Mouse (Mus musculus): ENCODE measurements around the gene Muc3a. TPM values are rescaled to one million over a fixed set of nuclear protein-coding genes. Genes with fewer than 3 reads are reported as not detected.

The Muc3a gene
- polyA plus RNA-seq, 1 experiment from 2014 or later, result 2.4 TPM

DNA sequence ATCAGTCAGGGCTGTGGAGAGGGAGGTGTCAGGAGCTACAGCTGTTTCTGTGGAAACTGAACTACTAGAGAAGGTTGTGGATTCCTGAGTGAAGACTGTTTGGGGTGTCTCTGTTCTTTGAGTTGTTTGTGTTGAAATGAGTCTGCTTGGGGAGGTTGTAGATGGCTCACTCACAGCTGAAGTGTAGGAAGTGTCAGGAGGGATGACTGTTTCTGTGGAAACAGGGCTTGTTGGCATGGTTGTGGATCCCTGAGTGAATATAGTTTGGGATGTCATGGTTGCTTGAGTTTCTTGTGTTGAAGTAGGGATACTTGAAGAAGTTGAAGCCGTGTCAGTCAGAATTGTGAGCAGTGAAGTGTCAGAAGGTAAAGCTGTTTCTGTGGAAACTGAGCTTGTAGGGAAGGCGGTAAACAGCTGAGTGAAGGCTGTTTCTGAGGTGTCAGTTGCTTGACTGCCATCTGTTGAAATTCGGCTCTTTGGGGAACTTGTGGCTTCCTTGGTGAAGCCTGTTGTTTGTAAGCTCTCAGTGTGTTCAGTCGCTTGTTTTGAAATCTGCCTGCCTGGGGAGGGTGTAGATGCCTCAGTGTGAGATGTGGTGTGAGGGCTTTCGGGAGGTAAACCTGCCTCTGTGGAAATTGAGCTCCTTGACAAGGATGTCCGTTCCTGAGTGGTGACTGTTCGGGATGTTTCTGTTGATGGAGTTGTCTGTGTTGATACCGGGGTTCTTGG, 32.4 kb downstream of the Muc3a start:
- no peak for ATAC-seq (replicated peaks; ENCODE audit: low FRiP score, low TSS enrichment, low read depth)

DNA sequence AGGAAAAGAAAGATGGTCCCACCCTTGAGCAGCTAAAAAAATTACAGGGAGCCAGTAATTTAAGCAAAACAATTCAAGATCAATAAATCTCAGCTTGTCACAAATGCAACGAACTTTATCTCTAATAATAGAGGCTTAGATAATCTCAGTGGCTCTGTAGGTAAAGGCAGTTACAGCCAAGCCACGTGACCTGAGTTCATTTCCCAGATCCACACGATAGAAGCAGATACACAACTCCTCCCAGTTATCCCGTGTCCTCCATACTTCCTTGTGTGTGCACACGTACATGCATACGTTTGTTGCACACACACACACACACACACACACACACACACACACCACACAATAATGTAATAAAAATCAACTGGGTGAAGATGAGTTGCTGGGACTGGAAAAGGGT, 38.2 kb downstream of the Muc3a start:
- 45% methylated on average over 6 of the region's 6 CpGs for WGBS
- Histone ChIP-seq H3K9ac (ENCODE audit: low read length) (no peak overlapping the region), H3K36me3 (ENCODE audit: control insufficient read depth, insufficient read depth, low read length) (no peaks in the 10 kb centered on the region), H3K4me2 (ENCODE audit: low read length) (no peak overlapping the region), H3K4me1 (replicated peaks; ENCODE audit: control insufficient read depth, insufficient read depth, low read length) (no peaks in the 10 kb centered on the region), H3K4me3 (ENCODE audit: low read depth, low read length) (no peak overlapping the region), H3K9me3 (ENCODE audit: control insufficient read depth, low read length) (no peaks in the 10 kb centered on the region), H3K27me3 (replicated peaks; ENCODE audit: control insufficient read depth, insufficient read depth, low read length) (no peaks in the 10 kb centered on the region), H3K27ac (ENCODE audit: low read depth) (no peak overlapping the region)
- ATAC-seq (replicated peaks; ENCODE audit: low FRiP score, low TSS enrichment, low read depth), result no peak
- DNase-seq (ENCODE audit: low spot score), result peak; percentile 18

More for the DNA sequence above, 32.4 kb downstream of the Muc3a start:
- Histone ChIP-seq H3K4me3 (ENCODE audit: low read depth, low read length) (no peak overlapping the region), H3K36me3 (ENCODE audit: control insufficient read depth, insufficient read depth, low read length) (no peaks in the 10 kb centered on the region), H3K4me1 (replicated peaks; ENCODE audit: control insufficient read depth, insufficient read depth, low read length) (no peaks in the 10 kb centered on the region), H3K27me3 (replicated peaks; ENCODE audit: control insufficient read depth, insufficient read depth, low read length) (no peaks in the 10 kb centered on the region), H3K9ac (ENCODE audit: low read length) (no peak overlapping the region), H3K9me3 (ENCODE audit: control insufficient read depth, low read length) (no peaks in the 10 kb centered on the region), H3K27ac (ENCODE audit: low read depth) (no peak overlapping the region), H3K4me2 (ENCODE audit: low read length) (no peak overlapping the region)
- WGBS, result 76% methylated on average over 8 of the region's 8 CpGs
- DNase-seq (ENCODE audit: low spot score), result no peak

DNA sequence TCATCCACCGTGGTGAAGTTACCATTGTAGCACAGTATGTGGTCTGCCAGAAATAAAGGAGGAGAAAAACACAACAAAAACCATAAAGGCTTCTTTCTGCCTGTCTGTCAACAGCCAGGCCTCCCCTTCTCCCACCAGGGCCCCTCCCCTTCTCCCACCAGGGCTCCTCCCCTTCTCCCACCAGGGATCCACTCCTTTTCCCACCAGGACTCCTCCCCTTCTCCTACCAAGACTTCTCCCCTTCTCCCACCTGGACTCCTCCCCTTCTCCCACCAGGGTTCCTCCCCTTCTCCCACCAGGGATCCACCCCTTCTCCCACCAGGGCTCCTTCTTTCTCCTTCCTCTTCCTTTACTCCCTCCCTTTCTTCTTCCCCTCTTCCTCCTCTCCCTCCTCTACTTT, 39.6 kb downstream of the Muc3a start:
- ATAC-seq (replicated peaks; ENCODE audit: low FRiP score, low TSS enrichment, low read depth), result no peak
- 29% methylated on average over 1 of the region's 1 CpGs for WGBS

DNA sequence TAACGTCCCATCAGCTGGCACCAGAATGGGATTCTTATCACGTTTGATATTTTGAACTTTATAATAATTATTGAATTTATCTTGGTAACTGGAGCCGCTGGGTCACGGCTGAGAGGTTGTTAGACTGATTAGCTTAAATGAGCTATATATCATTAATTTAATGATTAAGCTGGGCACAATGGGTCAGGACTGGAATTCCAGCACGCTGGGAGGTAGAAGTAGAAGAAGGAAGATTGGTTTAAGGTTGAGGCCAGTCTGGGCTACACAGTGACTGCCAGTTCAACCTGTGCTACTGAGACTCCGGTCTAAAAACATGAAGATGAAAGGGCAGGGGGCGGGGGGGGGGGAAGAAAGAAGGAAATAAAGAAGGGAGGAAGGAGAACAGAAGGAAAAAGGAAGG, 40.7 kb downstream of the Muc3a start:
- H3K4me3 ChIP-seq (ENCODE audit: low read depth, low read length), result no peak overlapping the region
- 71% methylated on average over 7 of the region's 7 CpGs for WGBS
- ATAC-seq (replicated peaks; ENCODE audit: low FRiP score, low TSS enrichment, low read depth), result no peak
- H3K4me2 ChIP-seq (ENCODE audit: low read length), result no peak overlapping the region
- no peaks in the 10 kb centered on the region for H3K27me3 ChIP-seq (replicated peaks; ENCODE audit: control insufficient read depth, insufficient read depth, low read length)
- H3K9ac ChIP-seq (ENCODE audit: low read length), result no peak overlapping the region
- no peaks in the 10 kb centered on the region for H3K4me1 ChIP-seq (replicated peaks; ENCODE audit: control insufficient read depth, insufficient read depth, low read length)
- no peaks in the 10 kb centered on the region for H3K9me3 ChIP-seq (ENCODE audit: control insufficient read depth, low read length)
- DNase-seq (ENCODE audit: low spot score), result no peak
- no peaks in the 10 kb centered on the region for H3K36me3 ChIP-seq (ENCODE audit: control insufficient read depth, insufficient read depth, low read length)
- no peak overlapping the region for H3K27ac ChIP-seq (ENCODE audit: low read depth)

More for the DNA sequence above, 39.6 kb downstream of the Muc3a start:
- Histone ChIP-seq H3K27ac (ENCODE audit: low read depth) (no peak overlapping the region), H3K36me3 (ENCODE audit: control insufficient read depth, insufficient read depth, low read length) (no peaks in the 10 kb centered on the region), H3K9ac (ENCODE audit: low read length) (no peak overlapping the region), H3K4me3 (ENCODE audit: low read depth, low read length) (no peak overlapping the region), H3K9me3 (ENCODE audit: control insufficient read depth, low read length) (no peaks in the 10 kb centered on the region), H3K27me3 (replicated peaks; ENCODE audit: control insufficient read depth, insufficient read depth, low read length) (no peaks in the 10 kb centered on the region), H3K4me1 (replicated peaks; ENCODE audit: control insufficient read depth, insufficient read depth, low read length) (no peaks in the 10 kb centered on the region), H3K4me2 (ENCODE audit: low read length) (no peak overlapping the region)
- peak; percentile 45 for DNase-seq (ENCODE audit: low spot score)

DNA sequence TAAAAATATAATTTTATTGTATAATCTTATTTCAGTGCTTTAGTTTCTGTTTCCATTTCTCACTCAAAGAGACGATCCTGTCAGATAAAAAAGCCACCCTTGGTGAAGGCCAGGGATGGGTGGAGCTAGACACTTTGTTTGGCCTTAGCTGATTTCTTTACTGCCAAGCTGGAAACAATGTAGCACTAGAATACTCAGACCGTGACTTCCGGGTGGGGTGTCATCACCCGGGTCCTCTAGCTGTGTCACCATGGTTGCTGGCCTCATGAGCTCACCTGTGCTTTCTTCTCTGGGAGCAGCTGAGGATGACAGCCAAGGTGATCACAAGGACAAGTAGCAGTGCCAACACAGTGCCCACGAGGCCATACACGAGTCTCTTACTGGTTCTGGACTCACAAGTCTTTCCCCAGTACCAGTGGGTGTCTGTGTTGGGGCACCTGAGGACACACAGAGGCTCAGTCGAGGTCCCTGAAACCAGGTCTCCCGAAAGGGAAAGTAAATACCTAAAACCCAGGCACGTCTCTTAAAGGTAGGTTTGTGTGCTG, 41.3 kb downstream of the Muc3a start:
- no peak overlapping the region for H3K4me3 ChIP-seq (ENCODE audit: low read depth, low read length)
- no peak overlapping the region for H3K9ac ChIP-seq (ENCODE audit: low read length)
- ATAC-seq (replicated peaks; ENCODE audit: low FRiP score, low TSS enrichment, low read depth) (no peak), DNase-seq (ENCODE audit: low spot score) (no peak)
- no peaks in the 10 kb centered on the region for H3K4me1 ChIP-seq (replicated peaks; ENCODE audit: control insufficient read depth, insufficient read depth, low read length)
- no peak overlapping the region for H3K27ac ChIP-seq (ENCODE audit: low read depth)
- no peak overlapping the region for H3K4me2 ChIP-seq (ENCODE audit: low read length)
- H3K36me3 ChIP-seq (ENCODE audit: control insufficient read depth, insufficient read depth, low read length), result no peaks in the 10 kb centered on the region
- no peaks in the 10 kb centered on the region for H3K9me3 ChIP-seq (ENCODE audit: control insufficient read depth, low read length)
- WGBS, result 69% methylated on average over 9 of the region's 9 CpGs
- no peaks in the 10 kb centered on the region for H3K27me3 ChIP-seq (replicated peaks; ENCODE audit: control insufficient read depth, insufficient read depth, low read length)

DNA sequence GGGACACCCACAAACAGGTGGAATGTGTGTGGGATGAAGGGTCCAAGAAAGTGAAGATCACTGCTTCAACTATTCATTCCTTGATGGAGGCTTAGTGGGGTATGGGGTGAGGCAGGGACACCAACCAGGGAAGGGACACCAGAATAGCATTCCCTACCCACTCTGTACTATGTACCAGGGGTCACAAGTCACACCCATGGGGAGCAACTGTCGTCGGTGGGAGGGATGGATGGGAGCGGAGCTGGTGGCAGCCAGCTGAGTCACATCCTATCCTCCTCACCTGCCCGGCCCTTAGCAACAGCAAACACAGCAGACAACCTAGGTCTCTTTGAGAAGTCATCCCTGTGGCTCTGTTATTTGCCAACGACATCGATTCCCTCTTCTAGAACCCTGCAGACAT, 44.6 kb downstream of the Muc3a start:
- no peak overlapping the region for H3K9ac ChIP-seq (ENCODE audit: low read length)
- ATAC-seq (replicated peaks; ENCODE audit: low FRiP score, low TSS enrichment, low read depth), result no peak
- no peaks in the 10 kb centered on the region for H3K27me3 ChIP-seq (replicated peaks; ENCODE audit: control insufficient read depth, insufficient read depth, low read length)
- no peaks in the 10 kb centered on the region for H3K36me3 ChIP-seq (ENCODE audit: control insufficient read depth, insufficient read depth, low read length)
- 49% methylated on average over 6 of the region's 6 CpGs for WGBS
- no peak overlapping the region for H3K4me3 ChIP-seq (ENCODE audit: low read depth, low read length)
- no peaks in the 10 kb centered on the region for H3K4me1 ChIP-seq (replicated peaks; ENCODE audit: control insufficient read depth, insufficient read depth, low read length)
- no peak overlapping the region for H3K4me2 ChIP-seq (ENCODE audit: low read length)
- no peaks in the 10 kb centered on the region for H3K9me3 ChIP-seq (ENCODE audit: control insufficient read depth, low read length)
- no peak for DNase-seq (ENCODE audit: low spot score)
- H3K27ac ChIP-seq (ENCODE audit: low read depth), result no peak overlapping the region

DNA sequence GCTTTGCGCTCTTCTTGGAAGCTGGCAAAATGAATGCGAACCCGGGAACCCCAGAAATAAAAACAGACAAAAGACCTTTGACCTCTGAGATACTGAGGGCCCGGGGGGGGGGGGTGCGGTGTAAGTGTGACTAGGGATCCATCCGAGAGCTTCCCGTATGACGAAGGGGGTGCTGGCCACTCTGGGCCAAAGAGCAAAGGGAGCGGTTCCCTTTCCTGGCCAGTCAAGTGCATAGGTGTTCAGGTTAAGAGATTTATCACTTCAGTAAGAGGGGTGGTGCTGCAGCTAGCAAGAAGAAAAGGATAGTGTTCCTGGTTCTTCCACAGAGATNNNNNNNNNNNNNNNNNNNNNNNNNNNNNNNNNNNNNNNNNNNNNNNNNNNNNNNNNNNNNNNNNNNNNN, 46.2 kb downstream of the Muc3a start:
- Histone ChIP-seq H3K9ac (ENCODE audit: low read length) (no peak overlapping the region), H3K4me2 (ENCODE audit: low read length) (no peak overlapping the region), H3K9me3 (ENCODE audit: control insufficient read depth, low read length) (no peaks in the 10 kb centered on the region), H3K4me3 (ENCODE audit: low read depth, low read length) (no peak overlapping the region), H3K36me3 (ENCODE audit: control insufficient read depth, insufficient read depth, low read length) (no peaks in the 10 kb centered on the region), H3K27me3 (replicated peaks; ENCODE audit: control insufficient read depth, insufficient read depth, low read length) (no peaks in the 10 kb centered on the region), H3K27ac (ENCODE audit: low read depth) (no peak overlapping the region), H3K4me1 (replicated peaks; ENCODE audit: control insufficient read depth, insufficient read depth, low read length) (no peaks in the 10 kb centered on the region)
- ATAC-seq (replicated peaks; ENCODE audit: low FRiP score, low TSS enrichment, low read depth), result no peak
- DNase-seq (ENCODE audit: low spot score), result no peak
- 66% methylated on average over 9 of the region's 9 CpGs for WGBS

DNA sequence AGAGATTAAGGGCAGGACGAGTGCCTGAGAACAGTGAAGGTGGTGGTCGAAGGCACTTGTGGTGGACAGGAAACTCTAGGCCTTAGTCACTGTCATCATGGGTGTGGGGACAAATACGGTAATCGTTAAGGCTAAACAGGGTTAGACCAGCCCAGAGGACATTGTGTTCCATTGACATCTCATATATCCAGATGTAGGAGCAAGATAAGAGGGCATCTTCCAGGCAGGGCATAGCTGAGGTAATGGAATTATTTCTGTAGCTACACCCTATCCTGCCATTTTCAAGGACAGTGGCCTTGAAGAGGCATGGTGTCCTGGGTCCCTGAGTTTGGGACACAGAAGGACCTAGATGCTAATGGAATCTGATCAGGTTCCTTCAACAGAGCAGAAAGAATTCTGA, 50.3 kb downstream of the Muc3a start:
- no peak overlapping the region for H3K4me2 ChIP-seq (ENCODE audit: low read length)
- no peaks in the 10 kb centered on the region for H3K36me3 ChIP-seq (ENCODE audit: control insufficient read depth, insufficient read depth, low read length)
- no peak overlapping the region for H3K4me3 ChIP-seq (ENCODE audit: low read depth, low read length)
- no peaks in the 10 kb centered on the region for H3K27me3 ChIP-seq (replicated peaks; ENCODE audit: control insufficient read depth, insufficient read depth, low read length)
- no peak overlapping the region for H3K27ac ChIP-seq (ENCODE audit: low read depth)
- H3K4me1 ChIP-seq (replicated peaks; ENCODE audit: control insufficient read depth, insufficient read depth, low read length), result no peaks in the 10 kb centered on the region
- DNase-seq (ENCODE audit: low spot score), result no peak
- H3K9me3 ChIP-seq (ENCODE audit: control insufficient read depth, low read length), result no peaks in the 10 kb centered on the region
- no peak for ATAC-seq (replicated peaks; ENCODE audit: low FRiP score, low TSS enrichment, low read depth)
- H3K9ac ChIP-seq (ENCODE audit: low read length), result no peak overlapping the region
- 76% methylated on average over 4 of the region's 4 CpGs for WGBS

DNA sequence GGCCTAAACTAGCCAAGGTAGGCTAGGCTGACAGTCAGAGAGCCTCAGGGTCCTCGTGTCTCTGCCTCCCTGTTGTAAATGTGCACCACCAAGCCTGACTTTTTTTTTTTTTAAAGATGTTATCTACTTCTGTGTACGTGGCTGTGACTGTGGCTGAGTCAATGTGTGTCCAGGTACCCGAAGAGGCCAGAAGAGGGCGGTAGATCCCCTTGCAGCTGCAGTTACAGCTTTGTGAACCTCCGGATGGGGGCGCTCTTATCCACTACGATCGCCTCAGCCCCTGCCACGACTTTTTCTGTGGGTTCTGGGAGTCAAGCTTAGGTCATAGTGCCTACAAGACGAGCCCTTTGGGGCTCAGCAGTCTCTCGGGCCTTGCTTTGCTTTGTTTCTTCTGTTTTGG, 52.7 kb downstream of the Muc3a start:
- H3K27ac ChIP-seq (ENCODE audit: low read depth), result no peak overlapping the region
- no peak overlapping the region for H3K4me3 ChIP-seq (ENCODE audit: low read depth, low read length)
- no peaks in the 10 kb centered on the region for H3K36me3 ChIP-seq (ENCODE audit: control insufficient read depth, insufficient read depth, low read length)
- no peaks in the 10 kb centered on the region for H3K4me1 ChIP-seq (replicated peaks; ENCODE audit: control insufficient read depth, insufficient read depth, low read length)
- no peak overlapping the region for H3K4me2 ChIP-seq (ENCODE audit: low read length)
- 34% methylated on average over 11 of the region's 11 CpGs for WGBS
- DNase-seq (ENCODE audit: low spot score), result no peak
- no peak overlapping the region for H3K9ac ChIP-seq (ENCODE audit: low read length)
- ATAC-seq (replicated peaks; ENCODE audit: low FRiP score, low TSS enrichment, low read depth), result no peak
- no peaks in the 10 kb centered on the region for H3K9me3 ChIP-seq (ENCODE audit: control insufficient read depth, low read length)
- no peaks in the 10 kb centered on the region for H3K27me3 ChIP-seq (replicated peaks; ENCODE audit: control insufficient read depth, insufficient read depth, low read length)

Measured in intestine, embryonic 14.5 days (tissue).